Mouse (Mus musculus): ENCODE measurements around the gene Hoxa1. TPM values are rescaled to one million over a fixed set of nuclear protein-coding genes. Genes with fewer than 3 reads are reported as not detected.

Hoxa1 gene
- total RNA-seq, 2 experiments from 2014 or later = 0.16 to 0.20 TPM

- intact Hi-C loops (cut with DNase I; ENCODE audit: low total_unique reads) = no loop called here
- no peak for DNase-seq
Observed at GRCm38 (mm10) chr6:52162611-52163365, 4.7 kb upstream of the Hoxa1 start.

- intact Hi-C loops (cut with DNase I; ENCODE audit: low total_unique reads) = no loop called here
- no peak for DNase-seq
Observed at GRCm38 (mm10) chr6:52162093-52162380, 3.9 kb upstream of the Hoxa1 start.

GRCm38 (mm10) chr6:52161336-52162092 lies 3.4 kb upstream of the Hoxa1 start:
- intact Hi-C loops (cut with DNase I; ENCODE audit: low total_unique reads) = no loop called here
- DNase-seq = no peak

GRCm38 (mm10) chr6:52160511-52161335 lies 2.6 kb upstream of the Hoxa1 start:
- DNase-seq = no peak
- intact Hi-C loops (cut with DNase I; ENCODE audit: low total_unique reads) = no loop called here

GRCm38 (mm10) chr6:52159979-52160378 lies 1.9 kb upstream of the Hoxa1 start:
- DNase-seq = no peak
- intact Hi-C loops (cut with DNase I; ENCODE audit: low total_unique reads) = no loop called here

- DNase-seq = no peak
- intact Hi-C loops (cut with DNase I; ENCODE audit: low total_unique reads) = no loop called here
Observed at GRCm38 (mm10) chr6:52159164-52159761, 1.1 kb upstream of the Hoxa1 start.

GRCm38 (mm10) chr6:52157466-52158275 lies 446 bp downstream of the Hoxa1 start:
- intact Hi-C loops (cut with DNase I; ENCODE audit: low total_unique reads) = no loop called here
- no peak for DNase-seq

GRCm38 (mm10) chr6:52156551-52157200 lies 1.4 kb downstream of the Hoxa1 start:
- intact Hi-C loops (cut with DNase I; ENCODE audit: low total_unique reads) = no loop called here
- no peak for DNase-seq

GRCm38 (mm10) chr6:52155471-52155870 lies 2.6 kb downstream of the Hoxa1 start:
- intact Hi-C loops (cut with DNase I; ENCODE audit: low total_unique reads) = no loop called here
- no peak for DNase-seq

GRCm38 (mm10) chr6:52154044-52154443 lies 4.1 kb downstream of the Hoxa1 start:
- intact Hi-C loops (cut with DNase I; ENCODE audit: low total_unique reads) = no loop called here
- DNase-seq = no peak

- intact Hi-C loops (cut with DNase I; ENCODE audit: low total_unique reads) = no loop called here
- no peak for DNase-seq
Observed at GRCm38 (mm10) chr6:52153270-52153669, 4.8 kb downstream of the Hoxa1 start.

GRCm38 (mm10) chr6:52152226-52153193 lies 5.6 kb downstream of the Hoxa1 start:
- intact Hi-C loops (cut with DNase I; ENCODE audit: low total_unique reads) = no loop called here
- DNase-seq = no peak

- intact Hi-C loops (cut with DNase I; ENCODE audit: low total_unique reads) = no loop called here
- no peak for DNase-seq
Observed at GRCm38 (mm10) chr6:52151571-52151970, 6.5 kb downstream of the Hoxa1 start.

- DNase-seq = no peak
- intact Hi-C loops (cut with DNase I; ENCODE audit: low total_unique reads) = no loop called here
Observed at GRCm38 (mm10) chr6:52150401-52150966, 7.6 kb downstream of the Hoxa1 start.

GRCm38 (mm10) chr6:52139115-52139514 lies 19.0 kb downstream of the Hoxa1 start:
- intact Hi-C loops (cut with DNase I; ENCODE audit: low total_unique reads) = loop anchor here (10.0 kb wide), 1 partner anchor 94 kb away; no protein-coding TSS in a partner anchor

GRCm38 (mm10) chr6:52138576-52138975 lies 19.5 kb downstream of the Hoxa1 start:
- intact Hi-C loops (cut with DNase I; ENCODE audit: low total_unique reads) = loop anchor here (10.0 kb wide), 1 partner anchor 94 kb away; no protein-coding TSS in a partner anchor
- no peak for DNase-seq

More at GRCm38 (mm10) chr6:52139115-52139514, 19.0 kb downstream of the Hoxa1 start:
- no peak for DNase-seq
